Mouse (Mus musculus) hindbrain, embryonic 11.5 days (tissue): Measurements from ENCODE around the gene Hoxd13. TPM values are rescaled to one million over a fixed set of nuclear protein-coding genes. Genes with fewer than 3 reads are reported as not detected.

Source experiments
- ATAC-seq: fragments of 200-750 bp; cut with Nextera tagmentation; 2 replicates; pipeline ENCODE4 v1.8.0; 2017; ENCODE audit warnings: mild to moderate bottlenecking, moderate TSS enrichment, moderate library complexity; ENCODE audit not compliant: low FRiP score
- DNase-seq: peaks from one replicate; pipeline ENCODE4 v3.0.0-alpha.2; 2015; ENCODE audit warnings: low spot score
- H3K27ac ChIP-seq: fragments of 300-500 bp; sonication (generic); 2 replicates; pipeline ENCODE4 v1.5.1; 2014; ENCODE audit warnings: mild to moderate bottlenecking, low read depth, low read length
- H3K27me3 ChIP-seq: fragments of 300-500 bp; sonication (generic); 2 replicates; pipeline ENCODE4 v1.6.1; 2014; ENCODE audit warnings: mild to moderate bottlenecking, low read length, moderate library complexity, mixed read lengths; ENCODE audit not compliant: control insufficient read depth, insufficient read depth
- H3K36me3 ChIP-seq: fragments of 300-500 bp; sonication (generic); 2 replicates; pipeline ENCODE4 v1.6.1; 2014; ENCODE audit warnings: mild to moderate bottlenecking, low read length, moderate library complexity, mixed read lengths; ENCODE audit not compliant: control insufficient read depth, insufficient read depth
- H3K4me1 ChIP-seq: fragments of 300-500 bp; sonication (generic); replicated peaks from 2 replicates; pipeline ENCODE4 v1.6.1; 2014; ENCODE audit warnings: low read length, mixed read lengths; ENCODE audit not compliant: control insufficient read depth, insufficient read depth
- H3K4me2 ChIP-seq: fragments of 300-500 bp; sonication (generic); replicated peaks from 2 replicates; pipeline ENCODE4 v1.6.1; 2014; ENCODE audit warnings: mild to moderate bottlenecking, low read depth, low read length
- H3K4me3 ChIP-seq: fragments of 300-500 bp; sonication (generic); 2 replicates; pipeline ENCODE4 v1.5.1; 2014; ENCODE audit warnings: low read depth, low read length
- H3K9ac ChIP-seq: fragments of 300-500 bp; sonication (generic); 2 replicates; pipeline ENCODE4 v1.6.1; 2014; ENCODE audit warnings: low read depth, low read length
- H3K9me3 ChIP-seq: fragments of 300-500 bp; sonication (generic); 2 replicates; pipeline ENCODE4 v1.6.1; 2016; ENCODE audit warnings: low read length; ENCODE audit not compliant: control insufficient read depth
- WGBS: fragments of 180-500 bp; shearing (Covaris S2); extraction: QIAGEN DNeasy Blood & Tissue Kit; methylation state at CpG from one replicate; pipeline ENCODE4 v1.1.7; 2014; 5-methylcytosine and 5-hydroxymethylcytosine counted together
- polyA plus RNA-seq: library from polyadenylated mRNA; unstranded; fragments of >200 nt; fragmentation: Nextera tagmentation; extraction: Ambion mirVana; gene quantifications from 2 replicates; pipeline ENCODE4 v1.2.1, GENCODE M21; 2014

The Hoxd13 gene
- 0.15 TPM in 1 of 2 replicates, not detected in the other for polyA plus RNA-seq

DNA sequence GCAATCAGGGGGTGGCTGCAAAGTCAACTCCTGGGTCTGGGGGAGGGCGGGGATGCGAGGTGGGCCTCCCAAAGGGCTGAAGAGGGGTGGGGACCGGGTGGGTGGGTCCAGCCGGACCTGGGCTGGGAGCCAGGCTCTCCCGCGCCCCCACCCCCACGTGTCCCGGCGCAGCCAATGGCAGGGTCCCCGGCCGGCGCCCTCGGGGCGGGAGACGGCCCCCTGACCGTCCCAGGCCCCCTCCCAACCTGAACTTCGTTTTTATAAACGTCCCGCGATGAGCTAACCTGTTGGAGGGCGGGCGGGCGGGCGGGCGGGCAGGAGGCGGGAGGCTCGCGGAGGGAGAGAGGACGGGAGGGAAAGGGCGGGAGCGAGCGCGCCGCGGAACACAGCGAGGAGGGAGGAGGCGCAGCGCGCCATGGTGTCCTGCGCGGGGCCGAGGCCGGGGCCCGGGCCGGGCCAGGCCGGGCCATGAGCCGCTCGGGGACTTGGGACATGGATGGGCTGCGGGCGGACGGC, at the start of gene Hoxd13:
Hoxd13 (plus strand) TSS at position 469 of the 516 bp plus-strand sequence.
- WGBS = 0% methylated on average over 7 of the region's 51 CpGs
- H3K4me1 ChIP-seq = 0 out of 2 replicates have a peak, but pooled peaks cover 4% of the 10 kb centered on the region
- no peak within 1 kb of the TSS for H3K9ac ChIP-seq
- peak within 1 kb of the TSS; percentile 60 for H3K4me2 ChIP-seq
- peak; percentile 53 for ATAC-seq
- peaks cover 91% of the 10 kb centered on the region for H3K27me3 ChIP-seq
- DNase-seq = no peak
- no peaks in the 10 kb centered on the region for H3K9me3 ChIP-seq
- no peak within 1 kb of the TSS for H3K27ac ChIP-seq
- no peaks in the 10 kb centered on the region for H3K36me3 ChIP-seq
- H3K4me3 ChIP-seq = peak within 1 kb of the TSS; percentile 33

DNA sequence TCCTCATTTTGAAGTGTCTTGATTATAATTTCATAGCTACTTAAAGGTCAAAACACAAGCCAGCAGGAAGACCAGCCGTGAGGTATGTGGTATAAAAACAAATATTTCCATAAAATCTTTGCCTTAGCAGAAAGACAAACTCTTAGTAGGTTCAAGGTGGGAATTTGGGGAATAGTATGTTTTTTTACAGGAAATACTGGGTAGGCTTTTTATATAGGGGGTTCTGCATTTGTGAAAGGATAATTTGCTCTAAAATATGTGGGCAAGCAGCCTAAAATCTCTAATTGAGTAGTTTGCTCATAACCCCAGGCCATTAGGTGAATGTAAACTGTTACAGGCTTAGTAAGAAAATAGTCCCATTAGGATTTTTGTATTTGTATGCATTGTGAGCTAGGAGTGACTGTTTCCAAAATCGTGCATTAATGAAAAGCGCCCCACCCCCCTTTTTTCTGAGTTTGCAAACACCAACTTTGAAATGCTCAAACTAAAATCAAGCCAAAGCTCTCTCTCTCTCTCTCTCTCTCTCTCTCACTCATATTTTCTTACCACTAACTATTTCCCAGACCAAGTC, 48.3 kb upstream of the Hoxd13 start:
- Histone ChIP-seq H3K9ac (no peak overlapping the region), H3K9me3 (no peaks in the 10 kb centered on the region), H3K4me2 (no peak overlapping the region), H3K27ac (no peak overlapping the region), H3K36me3 (no peaks in the 10 kb centered on the region), H3K4me3 (no peak overlapping the region), H3K27me3 (no peaks in the 10 kb centered on the region), H3K4me1 (no peaks in the 10 kb centered on the region)
- WGBS = 84% methylated on average over 3 of the region's 3 CpGs
- ATAC-seq (no peak), DNase-seq (no peak)

DNA sequence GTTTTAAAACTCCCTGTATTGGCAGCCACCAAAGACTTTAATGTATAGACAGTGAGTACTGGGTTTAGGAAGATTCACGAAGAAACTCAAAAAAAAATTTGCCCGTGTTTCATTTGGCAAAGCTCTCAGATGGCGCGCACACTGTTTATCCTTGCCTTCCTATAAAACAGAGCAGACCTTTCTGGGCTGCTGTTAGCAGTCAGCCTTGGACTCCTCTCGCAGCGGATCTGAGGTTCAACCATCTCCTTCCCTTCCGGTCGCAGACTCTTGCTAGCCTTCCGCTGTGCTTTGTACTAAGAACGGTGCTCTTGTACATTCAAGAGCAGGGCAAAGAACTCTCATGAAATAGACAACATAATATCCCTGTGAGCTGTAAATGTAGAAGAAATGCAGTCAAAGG, 47.7 kb upstream of the Hoxd13 start:
- Histone ChIP-seq H3K27me3 (no peaks in the 10 kb centered on the region), H3K4me1 (no peaks in the 10 kb centered on the region), H3K9me3 (no peaks in the 10 kb centered on the region), H3K4me2 (no peak overlapping the region), H3K4me3 (no peak overlapping the region), H3K27ac (no peak overlapping the region), H3K9ac (no peak overlapping the region), H3K36me3 (no peaks in the 10 kb centered on the region)
- 91% methylated on average over 10 of the region's 10 CpGs for WGBS
- ATAC-seq (no peak), DNase-seq (no peak)

DNA sequence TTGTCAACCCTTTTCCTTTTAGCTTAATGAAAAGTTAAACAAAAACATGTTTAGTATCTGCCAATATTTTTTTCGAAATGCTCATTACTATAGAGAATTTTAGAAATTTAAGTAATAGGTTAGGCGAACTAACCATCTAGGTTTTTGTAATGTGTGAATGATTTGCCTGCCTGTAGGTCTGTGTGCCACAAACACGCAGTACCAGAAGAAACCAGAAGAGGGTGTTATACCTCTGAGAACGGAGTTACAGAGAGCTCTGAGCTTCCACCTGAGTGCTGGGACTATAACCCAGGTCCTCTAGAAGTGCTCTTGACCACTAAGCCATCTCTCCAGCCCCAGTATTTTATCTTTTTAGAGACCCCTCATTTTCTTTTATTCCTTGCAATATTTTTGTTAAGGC, 32.7 kb upstream of the Hoxd13 start:
- Histone ChIP-seq H3K36me3 (no peaks in the 10 kb centered on the region), H3K27me3 (no peaks in the 10 kb centered on the region), H3K9me3 (no peaks in the 10 kb centered on the region), H3K9ac (no peak overlapping the region), H3K4me1 (no peaks in the 10 kb centered on the region), H3K4me3 (no peak overlapping the region), H3K4me2 (no peak overlapping the region), H3K27ac (no peak overlapping the region)
- WGBS = 73% methylated on average over 4 of the region's 4 CpGs
- DNase-seq (no peak), ATAC-seq (no peak)

DNA sequence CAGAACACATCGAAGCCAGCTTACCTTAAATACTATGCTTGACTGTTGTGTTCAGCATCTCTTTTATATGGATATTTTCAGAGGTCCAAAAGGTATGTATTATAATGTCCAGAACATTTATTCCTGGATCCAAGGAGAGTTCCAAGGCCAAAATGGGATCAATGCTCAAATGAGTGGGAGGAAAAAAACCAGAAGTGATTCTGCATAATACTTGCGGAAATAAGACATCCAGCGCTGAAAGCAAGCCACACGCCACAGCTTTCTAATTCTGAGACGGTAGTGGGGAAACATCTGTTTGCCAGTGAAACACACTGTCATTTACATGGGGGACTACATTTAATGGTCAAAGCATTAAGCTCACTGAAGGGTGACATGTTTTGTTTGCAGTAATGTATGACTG, 25.7 kb upstream of the Hoxd13 start:
- H3K9ac ChIP-seq = no peak overlapping the region
- H3K27ac ChIP-seq = no peak overlapping the region
- no peaks in the 10 kb centered on the region for H3K4me1 ChIP-seq
- no peak for ATAC-seq
- H3K4me2 ChIP-seq = no peak overlapping the region
- no peak overlapping the region for H3K4me3 ChIP-seq
- H3K27me3 ChIP-seq = peaks cover 34% of the 10 kb centered on the region
- 72% methylated on average over 5 of the region's 5 CpGs for WGBS
- no peak for DNase-seq
- no peaks in the 10 kb centered on the region for H3K36me3 ChIP-seq
- H3K9me3 ChIP-seq = no peaks in the 10 kb centered on the region

DNA sequence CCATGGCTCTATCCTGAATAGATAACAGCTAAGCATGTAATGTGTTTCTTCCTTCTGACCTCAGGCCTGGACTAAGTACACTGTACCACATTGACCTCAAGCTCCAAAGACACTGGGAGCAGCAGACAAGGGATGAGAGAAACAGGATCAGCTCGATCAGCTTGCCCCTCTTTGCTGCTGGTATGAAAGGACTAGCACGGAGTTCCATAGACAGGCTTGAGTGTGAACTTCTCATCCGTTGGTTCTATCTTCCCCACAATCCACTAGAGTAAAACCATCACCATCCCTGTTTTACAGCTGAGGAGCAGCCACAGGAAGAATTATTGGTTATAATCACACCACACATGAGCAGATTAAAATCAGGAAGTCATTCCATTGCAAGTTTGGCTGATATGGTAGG, 22.5 kb upstream of the Hoxd13 start:
- Histone ChIP-seq H3K4me1 (no peaks in the 10 kb centered on the region), H3K27ac (no peak overlapping the region), H3K27me3 (peaks cover 65% of the 10 kb centered on the region), H3K4me2 (no peak overlapping the region), H3K4me3 (no peak overlapping the region), H3K9me3 (no peaks in the 10 kb centered on the region), H3K9ac (no peak overlapping the region), H3K36me3 (no peaks in the 10 kb centered on the region)
- WGBS = 77% methylated on average over 3 of the region's 3 CpGs
- no peak for DNase-seq
- no peak for ATAC-seq

DNA sequence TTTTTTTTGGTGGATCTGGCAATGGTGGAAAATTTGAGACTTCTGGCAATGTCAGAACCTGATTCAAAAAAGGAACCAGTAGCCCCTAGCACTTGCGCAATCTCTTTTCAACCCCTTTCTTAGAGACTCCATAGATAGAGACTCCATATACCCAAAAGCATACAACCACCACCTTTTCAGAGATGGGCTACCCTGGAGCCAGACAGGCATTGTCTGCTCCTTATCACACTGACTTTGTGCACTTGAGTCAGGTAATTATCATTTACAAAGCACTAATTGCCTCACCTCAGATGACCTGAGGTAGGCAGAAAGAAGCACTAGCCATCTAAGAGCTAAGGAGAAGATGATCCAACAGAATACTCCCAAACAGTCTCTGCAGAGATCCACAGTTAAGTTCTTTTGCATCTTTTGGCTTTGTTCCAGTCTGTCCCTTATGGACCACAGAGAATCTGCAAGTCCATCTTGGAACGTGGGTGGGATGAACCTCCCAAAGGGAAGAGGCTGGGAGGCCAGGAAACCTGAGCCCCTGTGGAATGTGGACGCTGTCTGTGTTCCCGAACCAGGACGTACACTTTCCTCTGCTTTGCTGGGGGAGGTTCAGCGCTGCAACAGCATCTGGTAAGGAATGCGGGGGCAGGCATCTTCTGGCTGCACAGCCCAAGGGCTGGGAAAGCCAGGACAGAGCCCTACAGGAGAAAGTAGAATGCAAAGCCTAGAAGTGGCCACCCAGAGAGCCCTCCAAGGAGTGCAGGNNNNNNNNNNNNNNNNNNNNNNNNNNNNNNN, 20.8 kb upstream of the Hoxd13 start:
- DNase-seq (peak; percentile 24), ATAC-seq (no peak)
- Histone ChIP-seq H3K27ac (no peak overlapping the region), H3K4me1 (no peaks in the 10 kb centered on the region), H3K4me3 (no peak overlapping the region), H3K36me3 (no peaks in the 10 kb centered on the region), H3K9me3 (no peaks in the 10 kb centered on the region), H3K9ac (no peak overlapping the region), H3K27me3 (peaks cover 79% of the 10 kb centered on the region), H3K4me2 (no peak overlapping the region)
- WGBS = 14% methylated on average over 7 of the region's 7 CpGs

DNA sequence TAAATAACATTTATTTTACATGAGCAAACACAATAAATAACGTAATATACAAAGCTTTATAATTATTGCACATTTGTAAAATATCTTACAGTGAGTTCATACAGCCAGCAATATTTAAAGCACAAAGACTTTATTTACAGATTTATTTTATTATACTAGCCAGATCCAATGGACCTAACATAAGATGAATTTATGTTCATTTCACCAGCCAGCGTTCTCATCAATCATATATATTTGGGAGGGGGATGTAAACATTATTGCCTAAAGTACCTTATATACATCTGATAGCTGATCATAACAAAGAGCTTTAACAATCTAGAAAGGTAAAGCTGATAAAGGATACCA, 15.1 kb upstream of the Hoxd13 start:
- WGBS = 43% methylated on average over 2 of the region's 2 CpGs
- DNase-seq (no peak), ATAC-seq (no peak)
- no peaks in the 10 kb centered on the region for H3K36me3 ChIP-seq
- H3K9ac ChIP-seq = no peak overlapping the region
- H3K27me3 ChIP-seq = peaks cover 84% of the 10 kb centered on the region
- no peak overlapping the region for H3K4me3 ChIP-seq
- H3K27ac ChIP-seq = no peak overlapping the region
- H3K4me1 ChIP-seq = peaks cover 5% of the 10 kb centered on the region; the same call in 1 of the 2 replicates
- no peaks in the 10 kb centered on the region for H3K9me3 ChIP-seq
- no peak overlapping the region for H3K4me2 ChIP-seq
